Mouse (Mus musculus) kidney, postnatal 0 days (tissue): ENCODE measurements at regions not wholly inside any gene's neighbourhood (a gene's known extent, or its start where the extent isn't known, plus 50 kb on each side); places are given as distances from the start of the nearest gene placed in this dataset.

Source experiments
- ATAC-seq: fragments of 200-750 bp; cut with Nextera tagmentation; replicated peaks from 2 replicates; pipeline ENCODE4 v1.8.0; 2017; ENCODE audit warnings: low read depth, moderate number of reproducible peaks, moderate TSS enrichment, moderate library complexity; ENCODE audit not compliant: low FRiP score
- DNase-seq: peaks from one replicate; pipeline ENCODE4 v3.0.0-alpha.2; 2016; ENCODE audit warnings: low spot score
- H3K27ac ChIP-seq: fragments of 300-500 bp; sonication (generic); 2 replicates; pipeline ENCODE4 v1.5.1; 2014; ENCODE audit warnings: mild to moderate bottlenecking
- H3K27me3 ChIP-seq: fragments of 300-500 bp; sonication (generic); 2 replicates; pipeline ENCODE4 v1.6.1; 2014; ENCODE audit warnings: low read length, mixed read lengths; ENCODE audit not compliant: insufficient read depth
- H3K36me3 ChIP-seq: fragments of 300-500 bp; sonication (generic); 2 replicates; pipeline ENCODE4 v1.6.1; 2014; ENCODE audit warnings: low read length, mixed read lengths; ENCODE audit not compliant: insufficient read depth
- H3K4me1 ChIP-seq: fragments of 300-500 bp; sonication (generic); replicated peaks from 2 replicates; pipeline ENCODE4 v1.6.1; 2014; ENCODE audit warnings: antibody characterized with exemption, low read length, mixed read lengths; ENCODE audit not compliant: insufficient read depth
- H3K4me2 ChIP-seq: fragments of 300-500 bp; sonication (generic); 2 replicates; pipeline ENCODE4 v1.6.1; 2014; ENCODE audit warnings: mild to moderate bottlenecking, low read length, moderate library complexity, mixed read lengths
- H3K4me3 ChIP-seq: fragments of 300-500 bp; sonication (generic); replicated peaks from 2 replicates; pipeline ENCODE4 v1.5.1; 2014; ENCODE audit warnings: low read depth, low read length
- H3K9ac ChIP-seq: fragments of 300-500 bp; sonication (generic); 2 replicates; pipeline ENCODE4 v1.6.1; 2014; ENCODE audit warnings: low read depth, low read length
- H3K9me3 ChIP-seq: fragments of 300-500 bp; sonication (generic); replicated peaks from 2 replicates; pipeline ENCODE4 v1.6.1; 2016; ENCODE audit warnings: low read length, inconsistent platforms, mixed read lengths
- CTCF ChIP-seq: IDR thresholded peaks from 2 replicates; pipeline ENCODE4 v1.5.1; 2016; ENCODE audit warnings: antibody characterized with exemption, low read depth, mild to moderate bottlenecking, moderate library complexity
- WGBS: fragments of 180-500 bp; shearing (Covaris S2); extraction: QIAGEN DNeasy Blood & Tissue Kit; methylation state at CpG from one replicate; pipeline ENCODE4 v1.1.7; 2014; 5-methylcytosine and 5-hydroxymethylcytosine counted together

DNA sequence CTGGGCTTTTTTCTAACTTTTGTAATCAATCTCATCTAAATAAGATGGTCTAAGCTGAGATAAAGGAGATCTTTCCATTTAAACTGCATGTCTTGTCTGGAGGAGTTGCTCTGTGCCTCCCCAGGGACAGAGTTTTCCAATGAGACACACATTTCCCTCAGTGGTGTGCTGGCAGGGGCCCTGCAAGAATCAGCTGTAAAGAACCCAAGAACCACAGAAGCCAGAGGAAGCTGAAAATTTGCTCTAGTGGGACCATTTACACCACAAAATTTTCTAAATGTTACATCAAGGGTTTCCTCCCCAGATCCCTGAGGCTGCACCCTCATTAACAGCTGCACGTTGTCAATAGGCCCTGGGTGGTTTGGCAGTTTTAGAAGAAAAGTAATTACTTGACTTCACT, 301.0 kb upstream of the Ttc14 start:
- WGBS: 58% methylated on average over 1 of the region's 1 CpGs
- Histone ChIP-seq H3K36me3 (no peaks in the 10 kb centered on the region), H3K4me1 (no peaks in the 10 kb centered on the region), H3K27me3 (no peaks in the 10 kb centered on the region), H3K27ac (no peak overlapping the region), H3K9ac (no peak overlapping the region), H3K9me3 (no peaks in the 10 kb centered on the region), H3K4me2 (no peak overlapping the region), H3K4me3 (no peak overlapping the region)
- ATAC-seq (no peak), DNase-seq (no peak)
- TF ChIP-seq CTCF: no peak

DNA sequence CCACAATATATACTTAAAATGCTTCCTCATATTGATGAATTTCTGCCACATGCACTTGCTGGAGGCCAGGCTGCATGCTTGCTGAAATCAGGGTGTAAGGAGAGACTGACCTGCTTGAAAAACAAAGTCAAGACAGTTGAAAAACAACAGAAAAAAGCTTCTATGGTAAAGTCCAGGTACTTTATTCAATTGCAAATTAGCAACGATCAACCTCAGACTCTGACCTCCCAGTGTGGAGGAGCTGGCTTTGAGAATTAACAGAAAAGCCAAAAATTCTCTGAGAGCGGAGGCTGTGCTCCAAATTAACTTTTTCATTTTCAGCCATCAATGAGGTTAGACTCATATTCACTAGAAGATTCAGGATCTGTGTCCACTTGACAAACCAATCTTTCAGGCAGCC, 291.4 kb upstream of the Ttc14 start:
- Histone ChIP-seq H3K4me3 (no peak overlapping the region), H3K9ac (no peak overlapping the region), H3K4me1 (no peaks in the 10 kb centered on the region), H3K4me2 (no peak overlapping the region), H3K9me3 (no peaks in the 10 kb centered on the region), H3K36me3 (no peaks in the 10 kb centered on the region), H3K27me3 (no peaks in the 10 kb centered on the region), H3K27ac (no peak overlapping the region)
- no peak for TF ChIP-seq CTCF
- ATAC-seq (no peak), DNase-seq (no peak)
- 74% methylated on average over 2 of the region's 2 CpGs for WGBS

DNA sequence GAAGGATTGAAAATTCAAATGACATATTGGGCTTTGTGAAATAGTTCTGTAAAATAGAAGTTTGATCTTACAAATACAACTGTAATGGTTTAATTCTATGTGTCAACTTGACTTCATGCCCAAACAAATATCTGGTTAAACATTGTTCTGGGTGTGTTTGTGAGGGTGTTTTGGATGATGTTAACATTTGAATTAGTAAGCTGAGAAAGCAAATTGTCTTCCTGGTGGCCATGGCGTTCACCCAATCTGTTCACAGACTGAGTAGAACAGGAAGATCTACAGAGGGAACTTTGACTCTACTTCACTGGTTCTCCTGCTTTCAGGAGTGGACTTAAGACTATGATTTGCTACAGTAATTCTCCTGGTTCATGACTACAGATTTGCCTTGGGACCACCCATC, 255.5 kb upstream of the Ttc14 start:
- DNase-seq (no peak), ATAC-seq (no peak)
- H3K4me3 ChIP-seq: no peak overlapping the region
- no peak overlapping the region for H3K9ac ChIP-seq
- WGBS: 91% methylated on average over 1 of the region's 1 CpGs
- H3K27ac ChIP-seq: no peak overlapping the region
- TF ChIP-seq CTCF: no peak
- no peak overlapping the region for H3K4me2 ChIP-seq
- no peaks in the 10 kb centered on the region; the same call in 1 of the 2 replicates for H3K9me3 ChIP-seq
- H3K4me1 ChIP-seq: no peaks in the 10 kb centered on the region
- no peaks in the 10 kb centered on the region for H3K36me3 ChIP-seq
- no peaks in the 10 kb centered on the region for H3K27me3 ChIP-seq

DNA sequence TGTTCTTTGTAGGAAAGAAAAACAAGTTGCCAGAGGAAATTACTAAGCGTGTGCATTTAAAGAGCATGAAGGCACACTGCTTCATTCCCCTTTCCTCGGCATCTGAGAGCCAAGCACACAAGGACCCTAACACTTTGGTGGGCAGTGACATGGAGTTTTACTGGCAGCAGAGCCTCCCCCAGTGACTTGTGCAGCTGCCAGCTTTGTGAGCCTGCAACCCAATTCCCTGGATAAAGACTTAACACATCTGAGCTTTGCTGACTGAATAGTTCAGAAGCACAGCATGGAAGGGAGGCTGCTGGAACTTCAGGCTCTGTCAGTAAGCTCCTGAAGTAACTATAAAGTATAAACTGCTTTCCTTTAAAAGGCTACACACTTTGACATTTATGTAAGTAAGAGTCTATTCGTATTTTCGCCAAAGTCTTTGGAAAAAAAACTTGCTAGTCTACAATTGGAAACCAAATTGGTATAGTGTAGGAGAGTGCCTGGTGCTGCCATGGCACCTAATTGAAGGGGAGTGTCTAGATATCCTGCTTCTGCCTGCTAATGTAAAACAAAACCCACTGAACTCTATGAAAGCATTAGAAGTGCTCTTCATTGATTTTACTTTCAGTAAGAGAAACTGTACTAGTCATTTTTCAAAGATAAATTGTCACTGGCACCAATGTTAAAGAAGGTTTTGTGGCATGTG, 236.8 kb upstream of the Ttc14 start:
- Histone ChIP-seq H3K36me3 (no peaks in the 10 kb centered on the region), H3K9me3 (no peaks in the 10 kb centered on the region; the same call in 1 of the 2 replicates), H3K4me2 (no peak overlapping the region), H3K4me1 (no peaks in the 10 kb centered on the region), H3K27ac (no peak overlapping the region), H3K9ac (no peak overlapping the region), H3K4me3 (no peak overlapping the region), H3K27me3 (no peaks in the 10 kb centered on the region)
- no peak for TF ChIP-seq CTCF
- WGBS: 60% methylated on average over 4 of the region's 4 CpGs
- DNase-seq: no peak
- no peak for ATAC-seq

DNA sequence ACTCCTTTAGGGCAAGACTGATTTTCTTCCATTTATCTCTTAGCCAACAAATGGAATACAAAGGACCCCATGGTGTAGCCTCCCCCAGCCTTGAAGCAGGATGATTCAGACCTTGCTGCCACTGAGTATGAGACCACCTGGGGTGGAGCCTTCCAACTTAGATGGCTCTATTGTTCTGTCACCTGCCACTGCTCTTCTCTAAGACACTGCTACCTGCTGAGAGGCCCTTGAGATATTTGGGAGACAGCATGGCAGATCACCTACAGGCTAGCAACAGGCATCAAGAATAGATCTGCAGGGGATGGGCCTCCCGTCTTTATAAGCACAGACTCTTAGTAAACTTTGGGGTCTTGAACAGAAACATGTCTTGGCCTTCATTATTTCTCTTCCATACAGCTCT, 219.0 kb upstream of the Ttc14 start:
- Histone ChIP-seq H3K27me3 (no peaks in the 10 kb centered on the region), H3K4me2 (no peak overlapping the region), H3K27ac (no peak overlapping the region), H3K4me1 (no peaks in the 10 kb centered on the region), H3K4me3 (no peak overlapping the region), H3K9ac (no peak overlapping the region), H3K36me3 (no peaks in the 10 kb centered on the region), H3K9me3 (no peaks in the 10 kb centered on the region)
- DNase-seq (no peak), ATAC-seq (no peak)
- 63% methylated on average over 1 of the region's 1 CpGs for WGBS
- no peak for TF ChIP-seq CTCF

DNA sequence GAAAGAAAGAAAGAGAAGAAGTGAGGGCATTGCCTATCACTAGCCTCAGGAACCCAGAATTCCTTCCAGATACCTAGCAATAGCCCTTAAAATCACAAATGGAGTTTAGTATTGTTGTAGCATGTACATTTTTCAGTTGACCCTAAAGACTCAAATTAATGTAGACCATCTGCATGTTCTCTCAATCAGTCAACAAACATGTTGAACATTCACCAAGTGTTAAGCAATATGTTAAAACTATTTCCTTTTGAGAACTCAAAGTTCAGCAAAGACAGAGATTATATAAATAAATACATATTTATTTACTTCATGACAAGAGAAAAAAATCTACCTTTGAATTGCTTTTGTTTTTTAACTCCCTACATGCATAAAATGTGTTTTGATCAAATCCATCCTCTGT, 185.4 kb upstream of the Ttc14 start:
- TF ChIP-seq CTCF: no peak
- no peak overlapping the region for H3K4me2 ChIP-seq
- no peaks in the 10 kb centered on the region for H3K4me1 ChIP-seq
- ATAC-seq (no peak), DNase-seq (no peak)
- H3K27me3 ChIP-seq: no peaks in the 10 kb centered on the region
- no peak overlapping the region for H3K9ac ChIP-seq
- no peaks in the 10 kb centered on the region for H3K9me3 ChIP-seq
- H3K4me3 ChIP-seq: no peak overlapping the region
- H3K27ac ChIP-seq: no peak overlapping the region
- no peaks in the 10 kb centered on the region for H3K36me3 ChIP-seq

DNA sequence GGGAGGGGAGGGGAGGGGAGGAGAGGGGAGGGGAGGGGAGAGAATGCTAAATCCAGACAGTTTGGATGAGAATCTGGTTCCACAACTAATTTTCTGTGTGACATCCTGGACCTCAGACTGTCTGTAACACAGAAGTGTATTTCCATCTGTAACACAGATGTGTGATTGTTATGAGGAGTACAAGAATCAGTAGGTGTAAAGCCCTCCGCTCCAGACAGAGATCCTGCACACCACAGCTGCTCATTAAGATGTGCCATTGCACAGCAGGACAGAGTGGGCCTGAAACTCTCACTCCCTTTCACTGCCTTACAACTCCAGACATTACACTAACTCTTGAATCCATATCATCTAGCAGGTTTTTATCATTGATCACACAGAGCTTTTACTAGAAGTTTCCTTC, 182.8 kb upstream of the Ttc14 start:
- H3K9ac ChIP-seq: no peak overlapping the region
- no peaks in the 10 kb centered on the region for H3K27me3 ChIP-seq
- H3K4me2 ChIP-seq: no peak overlapping the region
- no peak for TF ChIP-seq CTCF
- 94% methylated on average over 1 of the region's 1 CpGs for WGBS
- H3K4me1 ChIP-seq: no peaks in the 10 kb centered on the region
- no peaks in the 10 kb centered on the region for H3K36me3 ChIP-seq
- no peaks in the 10 kb centered on the region for H3K9me3 ChIP-seq
- H3K27ac ChIP-seq: no peak overlapping the region
- no peak for ATAC-seq
- H3K4me3 ChIP-seq: no peak overlapping the region
- no peak for DNase-seq
